ENCODE assay signal across 10 mouse cellular contexts in genomic region chr9:42908657-42909313, GRCm38 (mm10). TPM values are rescaled to one million over a fixed set of nuclear protein-coding genes. Genes with fewer than 3 reads are reported as not detected.
DNase-seq lines count a peak whose midpoint lies in the region; ATAC-seq lines count a peak whose summit lies in the region.
"Had no signal": no experiment of that assay in that cellular context is flagged by ENCODE, and none has a peak within 500 bp of the region (broad histone marks: within the 10 kb centered on the region; RNA-seq: fewer than 3 reads in every experiment).

No protein-coding gene starts in this region.

- DNase-seq in Muller cell, postnatal 12 days (ENCODE audit: inconsistent ontology term) = peak; percentile 32
- peak; percentile 60 for DNase-seq in embryonic facial prominence, embryonic 11.5 days (ENCODE audit: low spot score)
- DNase-seq in kidney, adult 9 months = peak; percentile 19
- no peak for DNase-seq in left cerebral cortex, postnatal 36 days (ENCODE audit: low spot score in 2 of 2)
- no peak for DNase-seq in neural tube, embryonic 10.5 days (ENCODE audit: extremely low spot score, low spot score)
- DNase-seq: thymus, adult 18-20 months had no signal

- no peak overlapping the region for H3K9ac ChIP-seq in embryonic facial prominence, embryonic 11.5 days (replicated peaks; ENCODE audit: low read length)
- H3K9ac ChIP-seq in liver, embryonic 16.5 days (ENCODE audit: low read depth, low read length) = no peak overlapping the region
- H3K9ac ChIP-seq: neural tube, embryonic 13.5 days had no signal

- intact Hi-C loops in left cerebral cortex, postnatal 36 days (cut with DNase I) = no loop called here

- H3K36me3 ChIP-seq in embryonic facial prominence, embryonic 11.5 days (replicated peaks; ENCODE audit: control insufficient read depth, insufficient read depth, low read depth, low read length) = no peaks in the 10 kb centered on the region
- H3K36me3 ChIP-seq in liver, embryonic 16.5 days (ENCODE audit: control insufficient read depth, insufficient read depth) = no peaks in the 10 kb centered on the region
- H3K36me3 ChIP-seq: neural tube, embryonic 13.5 days had no signal

- peak overlapping the region; percentile 5; the same call in 1 of the 2 replicates for H3K27ac ChIP-seq in embryonic facial prominence, embryonic 11.5 days (replicated peaks; ENCODE audit: low read depth, low read length)
- no peak overlapping the region for H3K27ac ChIP-seq in liver, embryonic 16.5 days (ENCODE audit: low read length)
- H3K27ac ChIP-seq: neural tube, embryonic 13.5 days had no signal

- WGBS in embryonic facial prominence, embryonic 11.5 days = 30% methylated on average over 8 of the region's 8 CpGs
- 20% methylated on average over 8 of the region's 8 CpGs for WGBS in liver, embryonic 16.5 days (ENCODE audit: insufficient replicate concordance)

- H3K9me3 ChIP-seq in embryonic facial prominence, embryonic 11.5 days (replicated peaks; ENCODE audit: control insufficient read depth, low read length) = no peaks in the 10 kb centered on the region
- no peaks in the 10 kb centered on the region for H3K9me3 ChIP-seq in liver, embryonic 16.5 days (replicated peaks; ENCODE audit: control insufficient read depth, low read length)
- H3K9me3 ChIP-seq: neural tube, embryonic 13.5 days had no signal

- H3K27me3 ChIP-seq in embryonic facial prominence, embryonic 11.5 days (ENCODE audit: control insufficient read depth, insufficient read depth, low read length) = no peaks in the 10 kb centered on the region
- H3K27me3 ChIP-seq in liver, embryonic 16.5 days (ENCODE audit: control insufficient read depth, insufficient read depth, low read depth, low read length) = no peaks in the 10 kb centered on the region
- H3K27me3 ChIP-seq: neural tube, embryonic 13.5 days had no signal

- H3K4me1 ChIP-seq in embryonic facial prominence, embryonic 11.5 days (ENCODE audit: control insufficient read depth, insufficient read depth, low read length) = peaks cover 3% of the 10 kb centered on the region; the same call in 1 of the 2 replicates
- H3K4me1 ChIP-seq in liver, embryonic 16.5 days (ENCODE audit: control insufficient read depth, low read depth, low read length) = peaks cover 4% of the 10 kb centered on the region

- H3K4me3 ChIP-seq in embryonic facial prominence, embryonic 11.5 days (ENCODE audit: low read depth, low read length) = no peak overlapping the region
- no peak overlapping the region for H3K4me3 ChIP-seq in liver, embryonic 16.5 days (ENCODE audit: low read depth, low read length)
- H3K4me3 ChIP-seq: neural tube, embryonic 13.5 days had no signal

- no peak for ATAC-seq in embryonic facial prominence, embryonic 11.5 days (replicated peaks; ENCODE audit: insufficient number of reproducible peaks, low FRiP score, low TSS enrichment, low read depth)
- peak; percentile 58 for ATAC-seq in liver, embryonic 16.5 days (ENCODE audit: low read depth)
- ATAC-seq in monocyte, adult 5-6 weeks (replicated peaks; ENCODE audit: insufficient number of reproducible peaks, low FRiP score, low TSS enrichment, poor library complexity, severe bottlenecking) = no peak
- ATAC-seq in erythroid progenitor cell, adult 5-6 weeks (replicated peaks; ENCODE audit: low FRiP score, poor library complexity, severe bottlenecking) = no peak

- H3K4me2 ChIP-seq in embryonic facial prominence, embryonic 11.5 days (ENCODE audit: low read depth, low read length) = no peak overlapping the region
- no peak overlapping the region; the same call in 1 of the 2 replicates for H3K4me2 ChIP-seq in liver, embryonic 16.5 days (ENCODE audit: low read depth, low read length)
- H3K4me2 ChIP-seq: neural tube, embryonic 13.5 days had no signal

RNA-seq across cellular contexts. Expression of gene Grik4, which starts 35.5 kb away (rescaled TPM):
- 0.49 and 0.89 TPM in 2 replicates for polyA plus RNA-seq in embryonic facial prominence, embryonic 11.5 days (2014; fragmentation: Nextera tagmentation; extraction: Ambion mirVana)
- 0.24 and 0.28 TPM in 2 replicates for polyA plus RNA-seq in liver, embryonic 16.5 days (2015; fragmentation: Nextera tagmentation; extraction: Ambion mirVana)
- total RNA-seq in monocyte, adult 5-6 weeks (2017) = not detected in 3 replicates
- 10 to 100 TPM; 19.2 to 19.8 TPM for total RNA-seq in left cerebral cortex, postnatal 36 days (2021)
- not detected in 2 replicates for total RNA-seq in erythroid progenitor cell, adult 5-6 weeks (2015; ENCODE audit: low replicate concordance)
- not detected in 2 replicates for total RNA-seq in erythroid progenitor cell, adult 5-6 weeks (2017; ENCODE audit: low replicate concordance)

Comparison
In these comparisons a context has a peak if more than half of its experiments do, and no peak if none do; other contexts are left out.
1. DNase-seq: peak in Muller cell, postnatal 12 days (single experiment), embryonic facial prominence, embryonic 11.5 days (single experiment) and kidney, adult 9 months (single experiment); none in left cerebral cortex, postnatal 36 days (0 of 2) and neural tube, embryonic 10.5 days (single experiment).
2. RNA of gene Grik4, which starts 35.5 kb away (total RNA-seq): 19.2 to 19.8 TPM in left cerebral cortex, postnatal 36 days; not detected in monocyte, adult 5-6 weeks and not detected in erythroid progenitor cell, adult 5-6 weeks; every median in the first group is over 10 times any median in the second.